Mouse (Mus musculus) heart, postnatal 0 days (tissue): ENCODE results near the gene Trim69.

ENCODE experiments used
- CTCF ChIP-seq: IDR thresholded peaks from 2 replicates; pipeline ENCODE4 v1.5.1; 2016; ENCODE audit warnings: antibody characterized with exemption, control low read depth, low read depth
- EP300 ChIP-seq: IDR thresholded peaks from 2 replicates; pipeline ENCODE4 v1.6.1; 2016; ENCODE audit warnings: antibody characterized with exemption, low read depth

DNA sequence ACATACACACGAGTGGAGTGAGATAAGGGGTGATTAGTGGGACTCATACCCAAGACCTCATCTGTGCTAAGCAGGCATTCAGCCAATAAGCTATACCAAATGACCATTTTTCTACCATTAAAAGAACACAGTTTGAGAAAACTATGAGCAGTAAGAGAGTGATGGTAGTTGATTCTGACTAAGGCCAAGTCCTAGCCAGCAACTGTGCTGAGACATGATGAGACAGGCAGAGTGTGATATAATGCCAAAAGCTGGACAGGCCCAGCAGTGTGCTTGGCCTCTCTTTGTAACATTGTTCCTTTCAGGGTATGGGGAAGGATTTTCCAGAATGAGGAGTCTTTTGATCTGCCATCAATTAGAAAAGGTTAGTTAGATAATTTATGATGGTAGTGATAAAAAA is 41.0 kb downstream of the Trim69 start:
- TF ChIP-seq CTCF (no peak), EP300 (no peak)
